Mouse (Mus musculus): ENCODE measurements around the gene Lime1. TPM values are rescaled to one million over a fixed set of nuclear protein-coding genes. Genes with fewer than 3 reads are reported as not detected.

The Lime1 gene
- polyA plus RNA-seq (2014; fragmentation: Nextera tagmentation; extraction: Ambion mirVana) = 19.7 TPM in 2 replicates

- Histone ChIP-seq H3K27me3 (ENCODE audit: control insufficient read depth, insufficient read depth, low read length) (no peaks in the 10 kb centered on the region), H3K27ac (ENCODE audit: low read depth, low read length) (no peak within 1 kb of the TSS), H3K4me1 (ENCODE audit: control insufficient read depth, insufficient read depth, low read length) (no peaks in the 10 kb centered on the region), H3K9ac (ENCODE audit: low read length) (no peak within 1 kb of the TSS), H3K4me3 (ENCODE audit: low read depth, low read length) (no peak within 1 kb of the TSS), H3K9me3 (ENCODE audit: control insufficient read depth, low read length) (no peaks in the 10 kb centered on the region), H3K4me2 (no peak within 1 kb of the TSS), H3K36me3 (ENCODE audit: control insufficient read depth, insufficient read depth, low read length) (peaks cover 16% of the 10 kb centered on the region)
- WGBS = 94% methylated on average over 12 of the region's 12 CpGs
- ATAC-seq (ENCODE audit: low FRiP score) (no peak), DNase-seq (ENCODE audit: low spot score, missing footprints) (no peak)
These were observed at the start of gene Lime1 for GRCm38 (mm10) chr2:181379778-181380177. TSS of gene Lime1 (plus strand) at chr2:181380078.

DNA sequence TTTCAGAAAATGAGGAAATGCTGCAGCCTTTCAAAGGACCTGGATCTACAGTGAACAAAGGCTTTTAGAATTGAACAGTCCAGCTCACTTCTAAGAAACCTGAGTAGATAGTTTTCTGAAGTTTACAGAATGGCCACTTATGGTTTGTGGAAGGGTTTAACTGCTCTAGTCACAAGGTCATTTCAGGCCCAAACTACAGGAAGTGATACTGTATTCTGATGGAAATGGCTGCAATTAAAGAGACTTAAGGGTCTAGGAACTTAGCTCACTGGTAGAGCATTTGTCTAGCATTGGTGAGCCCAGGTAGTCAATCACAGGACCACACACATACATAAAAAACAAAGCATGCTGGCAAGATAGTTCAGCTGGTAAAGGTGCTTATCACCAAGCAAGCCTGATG, 47.3 kb upstream of the Lime1 start:
- Histone ChIP-seq H3K9ac (ENCODE audit: low read length) (no peak overlapping the region), H3K4me2 (no peak overlapping the region), H3K27me3 (ENCODE audit: control insufficient read depth, insufficient read depth, low read length) (no peaks in the 10 kb centered on the region), H3K36me3 (ENCODE audit: control insufficient read depth, insufficient read depth, low read length) (peaks cover 11% of the 10 kb centered on the region; the same call in 1 of the 2 replicates), H3K9me3 (ENCODE audit: control insufficient read depth, low read length) (no peaks in the 10 kb centered on the region), H3K4me1 (ENCODE audit: control insufficient read depth, insufficient read depth, low read length) (no peaks in the 10 kb centered on the region), H3K27ac (ENCODE audit: low read depth, low read length) (no peak overlapping the region), H3K4me3 (ENCODE audit: low read depth, low read length) (no peak overlapping the region)
- no peak for DNase-seq (ENCODE audit: low spot score, missing footprints)
- no peak for ATAC-seq (ENCODE audit: low FRiP score)

DNA sequence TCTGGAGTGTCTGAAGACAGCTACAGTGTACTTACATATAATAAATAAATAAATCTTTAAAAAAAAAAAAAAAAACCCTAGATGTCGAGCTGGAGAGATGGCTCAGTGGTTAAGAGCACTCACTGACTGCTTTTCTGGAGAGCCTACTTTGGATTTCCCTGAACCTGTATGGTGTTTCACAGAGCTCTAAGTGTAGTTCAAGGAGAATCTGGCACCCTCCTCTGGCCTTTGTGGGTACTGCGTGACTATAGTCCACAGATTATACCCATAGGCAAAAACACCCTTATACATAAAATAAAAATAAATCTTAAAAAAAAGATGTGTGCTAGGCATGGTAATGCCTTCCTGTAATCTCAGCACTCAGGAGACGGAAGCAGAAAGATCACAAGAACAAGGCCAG, 45.9 kb upstream of the Lime1 start:
- H3K36me3 ChIP-seq (ENCODE audit: control insufficient read depth, insufficient read depth, low read length) = peaks cover 14% of the 10 kb centered on the region; the same call in 1 of the 2 replicates
- DNase-seq (ENCODE audit: low spot score, missing footprints) (peak; percentile 95), ATAC-seq (ENCODE audit: low FRiP score) (peak; percentile 54)
- H3K4me2 ChIP-seq = no peak overlapping the region
- H3K9me3 ChIP-seq (ENCODE audit: control insufficient read depth, low read length) = no peaks in the 10 kb centered on the region
- H3K4me3 ChIP-seq (ENCODE audit: low read depth, low read length) = no peak overlapping the region
- WGBS = 57% methylated on average over 3 of the region's 3 CpGs
- H3K9ac ChIP-seq (ENCODE audit: low read length) = no peak overlapping the region
- H3K27ac ChIP-seq (ENCODE audit: low read depth, low read length) = no peak overlapping the region
- H3K27me3 ChIP-seq (ENCODE audit: control insufficient read depth, insufficient read depth, low read length) = no peaks in the 10 kb centered on the region
- H3K4me1 ChIP-seq (ENCODE audit: control insufficient read depth, insufficient read depth, low read length) = no peaks in the 10 kb centered on the region

- Histone ChIP-seq H3K27me3 (ENCODE audit: control insufficient read depth, insufficient read depth, low read length) (no peaks in the 10 kb centered on the region), H3K36me3 (ENCODE audit: control insufficient read depth, insufficient read depth, low read length) (peaks cover 30% of the 10 kb centered on the region), H3K9me3 (ENCODE audit: control insufficient read depth, low read length) (no peaks in the 10 kb centered on the region), H3K27ac (ENCODE audit: low read depth, low read length) (no peak overlapping the region), H3K9ac (ENCODE audit: low read length) (no peak overlapping the region), H3K4me3 (ENCODE audit: low read depth, low read length) (no peak overlapping the region), H3K4me2 (no peak overlapping the region), H3K4me1 (ENCODE audit: control insufficient read depth, insufficient read depth, low read length) (no peaks in the 10 kb centered on the region)
- DNase-seq (ENCODE audit: low spot score, missing footprints) = no peak
- ATAC-seq (ENCODE audit: low FRiP score) = no peak
- WGBS = 84% methylated on average over 4 of the region's 4 CpGs
These were observed 39.5 kb upstream of the Lime1 start for GRCm38 (mm10) chr2:181340426-181340825.

DNA sequence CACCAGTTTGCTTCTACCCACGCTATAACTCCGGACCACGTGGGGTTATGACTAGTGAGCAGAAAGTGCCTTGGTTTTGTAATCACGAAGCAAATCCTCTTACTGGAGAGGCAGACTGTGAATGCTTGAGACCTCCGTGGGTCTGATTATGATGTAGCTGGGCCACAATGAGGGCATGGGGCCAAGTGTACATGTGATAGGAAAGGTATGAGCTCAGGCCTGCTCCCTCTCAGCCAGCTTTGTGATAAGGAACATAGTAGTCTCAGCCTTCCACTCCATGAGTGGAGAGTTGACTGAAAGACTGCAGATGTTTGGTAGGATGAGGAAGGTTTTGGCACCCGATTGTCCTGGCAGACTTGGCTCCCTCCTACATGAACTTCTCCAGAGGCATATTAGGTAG, 37.1 kb upstream of the Lime1 start:
- Histone ChIP-seq H3K9me3 (ENCODE audit: control insufficient read depth, low read length) (no peaks in the 10 kb centered on the region), H3K36me3 (ENCODE audit: control insufficient read depth, insufficient read depth, low read length) (peaks cover 31% of the 10 kb centered on the region), H3K27ac (ENCODE audit: low read depth, low read length) (no peak overlapping the region), H3K27me3 (ENCODE audit: control insufficient read depth, insufficient read depth, low read length) (no peaks in the 10 kb centered on the region), H3K9ac (ENCODE audit: low read length) (no peak overlapping the region), H3K4me1 (ENCODE audit: control insufficient read depth, insufficient read depth, low read length) (no peaks in the 10 kb centered on the region), H3K4me2 (no peak overlapping the region), H3K4me3 (ENCODE audit: low read depth, low read length) (no peak overlapping the region)
- ATAC-seq (ENCODE audit: low FRiP score) (no peak), DNase-seq (ENCODE audit: low spot score, missing footprints) (no peak)
- WGBS = 94% methylated on average over 6 of the region's 6 CpGs

GRCm38 (mm10) chr2:181356780-181357179, 23.1 kb upstream of the Lime1 start:
- 81% methylated on average over 3 of the region's 3 CpGs for WGBS

GRCm38 (mm10) chr2:181363946-181364345, 15.9 kb upstream of the Lime1 start:
- 83% methylated on average over 3 of the region's 3 CpGs for WGBS
- no peaks in the 10 kb centered on the region for H3K9me3 ChIP-seq (ENCODE audit: control insufficient read depth, low read length)
- ATAC-seq (ENCODE audit: low FRiP score) (no peak), DNase-seq (ENCODE audit: low spot score, missing footprints) (peak; percentile 56)
- peaks cover 10% of the 10 kb centered on the region for H3K36me3 ChIP-seq (ENCODE audit: control insufficient read depth, insufficient read depth, low read length)
- H3K27me3 ChIP-seq (ENCODE audit: control insufficient read depth, insufficient read depth, low read length) = no peaks in the 10 kb centered on the region
- H3K4me2 ChIP-seq = peak overlapping the region; percentile 94
- peaks cover 21% of the 10 kb centered on the region for H3K4me1 ChIP-seq (ENCODE audit: control insufficient read depth, insufficient read depth, low read length)
- no peak overlapping the region for H3K27ac ChIP-seq (ENCODE audit: low read depth, low read length)
- peak overlapping the region; percentile 88 for H3K4me3 ChIP-seq (ENCODE audit: low read depth, low read length)
- peak overlapping the region; percentile 90 for H3K9ac ChIP-seq (ENCODE audit: low read length)

More at GRCm38 (mm10) chr2:181356780-181357179, 23.1 kb upstream of the Lime1 start:
- H3K9ac ChIP-seq (ENCODE audit: low read length) = no peak overlapping the region
- no peak for ATAC-seq (ENCODE audit: low FRiP score)
- H3K27ac ChIP-seq (ENCODE audit: low read depth, low read length) = no peak overlapping the region
- H3K27me3 ChIP-seq (ENCODE audit: control insufficient read depth, insufficient read depth, low read length) = no peaks in the 10 kb centered on the region
- no peak overlapping the region for H3K4me2 ChIP-seq
- H3K36me3 ChIP-seq (ENCODE audit: control insufficient read depth, insufficient read depth, low read length) = peaks cover 20% of the 10 kb centered on the region
- peak; percentile 77 for DNase-seq (ENCODE audit: low spot score, missing footprints)
- no peaks in the 10 kb centered on the region for H3K9me3 ChIP-seq (ENCODE audit: control insufficient read depth, low read length)
- no peaks in the 10 kb centered on the region for H3K4me1 ChIP-seq (ENCODE audit: control insufficient read depth, insufficient read depth, low read length)
- H3K4me3 ChIP-seq (ENCODE audit: low read depth, low read length) = no peak overlapping the region

- Histone ChIP-seq H3K9ac (ENCODE audit: low read length) (peak overlapping the region; percentile 90), H3K4me1 (ENCODE audit: control insufficient read depth, insufficient read depth, low read length) (peaks cover 21% of the 10 kb centered on the region), H3K9me3 (ENCODE audit: control insufficient read depth, low read length) (no peaks in the 10 kb centered on the region), H3K4me3 (ENCODE audit: low read depth, low read length) (peak overlapping the region; percentile 88), H3K4me2 (peak overlapping the region; percentile 94), H3K27me3 (ENCODE audit: control insufficient read depth, insufficient read depth, low read length) (no peaks in the 10 kb centered on the region), H3K27ac (ENCODE audit: low read depth, low read length) (no peak overlapping the region), H3K36me3 (ENCODE audit: control insufficient read depth, insufficient read depth, low read length) (peaks cover 6% of the 10 kb centered on the region; the same call in 1 of the 2 replicates)
- DNase-seq (ENCODE audit: low spot score, missing footprints) = peak; percentile 83
- no peak; the same call in 1 of the 2 replicates for ATAC-seq (ENCODE audit: low FRiP score)
- WGBS = 13% methylated on average over 14 of the region's 14 CpGs
These were observed 15.4 kb upstream of the Lime1 start for GRCm38 (mm10) chr2:181364487-181364859.

DNA sequence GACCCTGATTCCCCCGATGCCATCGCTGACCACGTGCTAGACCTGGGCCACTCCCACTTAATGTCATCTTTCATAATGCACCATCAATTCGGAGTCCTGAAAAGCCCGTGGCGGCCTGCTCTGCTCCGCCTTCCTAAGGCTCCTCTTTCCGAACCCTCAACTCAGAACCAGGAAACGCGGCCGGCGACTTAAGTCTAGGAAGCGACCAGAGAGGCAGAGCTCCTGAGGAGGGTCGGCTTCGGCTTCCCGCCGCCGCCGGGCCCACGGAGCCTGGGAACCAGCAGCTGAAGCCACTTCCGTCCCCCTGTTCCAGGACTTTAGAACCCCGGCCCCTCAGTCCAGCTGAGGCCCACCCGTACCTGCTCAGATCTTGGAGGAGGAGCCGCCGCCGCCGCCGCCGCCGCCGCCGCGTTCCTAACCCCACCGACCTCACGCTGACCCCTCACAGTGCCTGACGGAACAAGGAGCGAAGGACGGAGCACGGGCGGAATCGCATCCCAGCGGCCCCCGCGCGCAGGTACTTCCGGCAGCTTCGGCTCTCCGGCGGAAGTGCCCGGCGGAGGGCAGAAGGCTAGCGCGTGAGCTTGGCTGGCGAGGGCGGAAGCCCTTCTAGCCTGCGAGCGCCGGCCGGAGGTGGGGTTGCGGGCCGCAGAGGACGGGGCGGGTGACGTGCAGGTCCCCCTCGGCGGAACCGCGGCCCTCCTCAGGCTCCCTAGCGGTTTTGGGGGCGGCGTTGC, 14.8 kb upstream of the Lime1 start, which contains the start of the genes Zgpat and Arfrp1:
Zgpat (plus strand) TSS at position 69 of the 737 bp plus-strand sequence.
Arfrp1 (minus strand) TSS at position 545 of the 737 bp plus-strand sequence.
- under 1% methylated on average over 71 of the region's 71 CpGs for WGBS
- DNase-seq (ENCODE audit: low spot score, missing footprints) (peak; percentile 98), ATAC-seq (ENCODE audit: low FRiP score) (peak; percentile 95)
- Histone ChIP-seq H3K4me1 (ENCODE audit: control insufficient read depth, insufficient read depth, low read length) (peaks cover 21% of the 10 kb centered on the region), H3K4me2 (peak within 1 kb of the TSS; percentile 94), H3K27ac (ENCODE audit: low read depth, low read length) (peak within 1 kb of the TSS; percentile 83), H3K9me3 (ENCODE audit: control insufficient read depth, low read length) (no peaks in the 10 kb centered on the region), H3K27me3 (ENCODE audit: control insufficient read depth, insufficient read depth, low read length) (no peaks in the 10 kb centered on the region), H3K9ac (ENCODE audit: low read length) (peak within 1 kb of the TSS; percentile 90), H3K36me3 (ENCODE audit: control insufficient read depth, insufficient read depth, low read length) (peaks cover 10% of the 10 kb centered on the region), H3K4me3 (ENCODE audit: low read depth, low read length) (peak within 1 kb of the TSS; percentile 88)
